14 mouse cellular contexts compared by ENCODE assay signal in the genomic region with DNA sequence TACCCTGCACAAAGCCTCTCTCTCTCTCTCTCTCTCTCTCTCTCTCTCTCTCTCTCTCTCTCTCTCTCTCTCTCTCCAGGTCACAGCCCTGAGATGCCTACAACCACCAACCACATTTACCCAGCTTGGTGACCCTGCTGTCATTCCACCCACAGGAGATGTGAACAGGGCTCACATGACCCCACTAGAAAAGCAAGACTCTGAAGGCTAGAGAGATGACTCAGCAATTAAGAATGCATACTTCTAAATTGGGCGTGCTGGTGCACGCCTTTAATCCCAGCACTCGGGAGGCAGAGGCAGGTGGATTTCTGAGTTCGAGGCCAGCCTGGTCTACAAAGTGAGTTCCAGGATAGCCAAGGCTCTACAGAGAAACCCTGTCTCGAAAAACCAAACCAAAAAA. TPM values are rescaled to one million over a fixed set of nuclear protein-coding genes. Genes with fewer than 3 reads are reported as not detected.
A peak's percentile ranks its signal among the peaks of the same experiment; 100 is the strongest.
DNase-seq lines count a peak whose midpoint lies in the region; TF ChIP-seq lines count a peak whose summit lies in the region.
"Not testable (repeated sequence)": the region's sequence is repeated elsewhere in the genome, so short reads cannot be mapped to it uniquely, and the experiment has no call there.
"Had no signal": no experiment of that assay in that cellular context is flagged by ENCODE, and none has a peak within 500 bp of the region (broad histone marks: within the 10 kb centered on the region; RNA-seq: fewer than 3 reads in every experiment).

No protein-coding gene starts in this region.

- not testable (repeated sequence) for TF ChIP-seq POLR2A in kidney, adult 2 months (IDR thresholded peaks at IDR 0.05; ENCODE audit: low read depth, low read length)

- not testable (repeated sequence) for TF ChIP-seq CTCF in C2C12 (IDR thresholded peaks at IDR 0.05; ENCODE audit: control insufficient read depth, insufficient read depth, insufficient read length); kidney, adult 2 months (conservative IDR thresholded peaks at IDR 0.05; ENCODE audit: insufficient read depth, insufficient read length, low read depth, low read length)

- not testable (repeated sequence) for H3K27me3 ChIP-seq in C2C12 (ENCODE audit: control insufficient read depth, insufficient read depth, insufficient read length); kidney, adult 2 months (replicated peaks; ENCODE audit: control insufficient read depth, insufficient read depth, low read length)

- H3K4me3 ChIP-seq in C2C12 (ENCODE audit: insufficient read depth, poor library complexity, severe bottlenecking); kidney, adult 2 months (ENCODE audit: insufficient read depth, low read depth, low read length): not testable (repeated sequence)

- not testable (repeated sequence) for H3ac ChIP-seq in C2C12 (ENCODE audit: control insufficient read depth, insufficient read length, low read depth)

- 77% methylated on average over 5 of the region's 5 CpGs for whole genome bisulfite sequencing in kidney, adult 2 months

- not testable (repeated sequence) for H3K79me2 ChIP-seq in C2C12 (ENCODE audit: control insufficient read depth, insufficient read depth)

- peak overlapping the region; percentile 30; the same call in 1 of the 2 replicates for H3K27ac ChIP-seq in kidney, adult 2 months (ENCODE audit: insufficient read depth, low read depth, low read length)

- not testable (repeated sequence) for H3K4me1 ChIP-seq in kidney, adult 2 months (ENCODE audit: control insufficient read depth, insufficient read depth, low read length)

- not testable (repeated sequence) for H3K79me3 ChIP-seq in C2C12 (ENCODE audit: low read depth)

- DNase-seq in 3T3-L1 (ENCODE audit: low read depth, low spot score) (peak; percentile 39), ES-CJ7 (ENCODE audit: low read depth, low spot score) (peak; percentile 37), R1 (ENCODE audit: low read depth, low spot score) (peak; percentile 65)
- DNase-seq in kidney, adult 2 months, result not testable (repeated sequence)

- H3K36me3 ChIP-seq in C2C12 (ENCODE audit: control insufficient read depth, insufficient read depth); kidney, adult 2 months (ENCODE audit: control insufficient read depth, insufficient read depth, low read length): not testable (repeated sequence)

TF ChIP-seq in C2C12, 6 proteins besides CTCF, POLR2A, EP300 and RAD21:
- TF ChIP-seq USF1 (IDR thresholded peaks at IDR 0.05; ENCODE audit: low read depth), result peak; percentile 16

RNA-seq across cellular contexts. Expression of a gene that starts 9.4 kb away (rescaled TPM):
- 79.7 TPM for polyA plus RNA-seq in C2C12 (2012; fragmentation: generic; extraction: Trizol)
- polyA plus RNA-seq in kidney, adult 2 months (2012; rRNA removed), result 49.8 and 58.7 TPM in 2 replicates

RNA-seq across cellular contexts. Expression of a gene that starts 9.7 kb away (rescaled TPM):
- 0.35 TPM for polyA plus RNA-seq in C2C12 (2012; fragmentation: generic; extraction: Trizol)
- polyA plus RNA-seq in kidney, adult 2 months (2012; rRNA removed), result not detected in 2 replicates
- polyA plus RNA-seq: activated CD4-positive, CD25-positive, alpha-beta regulatory T cell, adult 4 months; cortical plate, adult 2 months; embryonic facial prominence, embryonic 10.5 days; embryonic facial prominence, embryonic 12.5 days; forebrain, embryonic 11.5 days; forebrain, embryonic 13.5 days; forebrain, embryonic 15.5 days; forebrain, postnatal 0 days; Patski had no signal
